Mouse (Mus musculus) B cell, adult 62 days (primary cell): Measurements from ENCODE around the gene Gpr146. TPM values are rescaled to one million over a fixed set of nuclear protein-coding genes. Genes with fewer than 3 reads are reported as not detected.

ENCODE experiments used
- total RNA-seq: library from RNA; stranded (reverse); gene quantifications from 4 replicates; pipeline ENCODE4 v1.2.4, GENCODE M21; 2023

The Gpr146 gene
- 11.2 to 11.9 TPM (median 11.4 TPM) in 4 replicates for total RNA-seq

GRCm38 (mm10) chr5:139377468-139378270, at the start of gene Gpr146:
Gene Gpr146 (plus strand): TSS chr5:139377697.

GRCm38 (mm10) chr5:139351134-139351533, 26.4 kb upstream of the Gpr146 start, which contains the start of gene Cox19:
Gene Cox19 (minus strand): TSS chr5:139351418.

DNA sequence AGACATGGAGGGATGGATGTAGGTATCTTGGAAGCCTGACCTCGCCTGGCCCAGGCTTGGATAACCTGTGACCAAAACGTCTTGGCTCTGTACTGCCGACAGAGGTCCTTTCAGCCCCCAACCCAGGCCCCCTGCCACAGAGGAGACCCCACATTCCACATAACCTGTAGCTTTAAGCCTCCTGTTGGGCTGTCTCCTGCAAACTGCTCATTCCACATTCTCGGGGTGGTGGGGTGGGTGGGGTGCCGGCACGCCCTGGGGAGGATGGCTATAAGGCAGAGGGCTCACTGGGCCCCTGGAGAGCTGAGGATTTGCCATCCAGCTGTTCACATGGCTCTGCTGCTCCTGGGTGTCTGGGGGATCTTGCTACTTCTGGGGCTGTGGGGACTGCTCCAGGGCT, 25.2 kb upstream of the Gpr146 start, which contains the start of gene Cyp2w1:
Gene Cyp2w1, plus strand, starts transcription at position 301 of the 400 bp plus-strand sequence.

GRCm38 (mm10) chr5:139404801-139405401, 27.4 kb downstream of the Gpr146 start, which contains the start of gene C130050O18Rik:
Gene C130050O18Rik (plus strand): TSS chr5:139405280.

GRCm38 (mm10) chr5:139423026-139423865, 45.7 kb downstream of the Gpr146 start, which contains the start of gene Gper1:
Gene Gper1 (plus strand): TSS chr5:139423151.

Other genes with a start within 250 kb of the Gpr146 start
- 0.83 to 1.5 TPM (median 1.2 TPM) in 3 of 4 replicates, not detected in the other for gene Prkar1b, start 227.7 kb upstream of the Gpr146 start, total RNA-seq
- gene Dnaaf5, start 227.5 kb upstream of the Gpr146 start, total RNA-seq = 11.0 to 19.5 TPM (median 14.0 TPM) in 4 replicates
- gene Sun1, start 177.1 kb upstream of the Gpr146 start, total RNA-seq = 56.6 to 69.0 TPM (median 62.6 TPM) in 4 replicates
- 35.7 to 48.7 TPM (median 38.7 TPM) in 4 replicates for gene Get4, start 125.4 kb upstream of the Gpr146 start, total RNA-seq
- gene Adap1, start 52.1 kb upstream of the Gpr146 start, total RNA-seq = 26.4 to 35.7 TPM (median 31.7 TPM) in 4 replicates
- gene Cox19, start 26.3 kb upstream of the Gpr146 start, total RNA-seq = 18.2 to 23.2 TPM (median 20.8 TPM) in 4 replicates
- not detected in 4 replicates for gene Cyp2w1, start 25.1 kb upstream of the Gpr146 start, total RNA-seq
- gene C130050O18Rik, start 27.6 kb downstream of the Gpr146 start, total RNA-seq = 1.0 TPM in 1 of 4 replicates, not detected in the others
- gene Gper1, start 45.5 kb downstream of the Gpr146 start, total RNA-seq = not detected in 4 replicates
- 5.9 to 9.2 TPM (median 6.5 TPM) in 4 replicates for gene 3110082I17Rik, start 82.8 kb downstream of the Gpr146 start, total RNA-seq
- 43.7 to 53.9 TPM (median 51.1 TPM) in 4 replicates for gene Zfand2a, start 106.9 kb downstream of the Gpr146 start, total RNA-seq
- gene Uncx, start 165.8 kb downstream of the Gpr146 start, total RNA-seq = not detected in 4 replicates